Mouse (Mus musculus) layer of hippocampus, adult 9-10 months (tissue): ENCODE results near the gene Stam2.
A peak's percentile ranks its signal among the peaks of the same experiment; 100 is the strongest.

Source experiments
- DNase-seq: peaks from one replicate; pipeline ENCODE4 v3.0.0; 2022; ENCODE audit warnings: low spot score

Gene Stam2

GRCm38 (mm10) chr2:52742256-52743158 lies at the start of gene Stam2:
Stam2 (minus strand) TSS chr2:52742281.
- DNase-seq: peak; percentile 86

- no peak for DNase-seq
Observed at GRCm38 (mm10) chr2:52785106-52785721, 43.1 kb upstream of the Stam2 start.

- no peak for DNase-seq
Observed at GRCm38 (mm10) chr2:52779987-52780386, 37.9 kb upstream of the Stam2 start.

- DNase-seq: no peak
Observed at GRCm38 (mm10) chr2:52779381-52779780, 37.3 kb upstream of the Stam2 start.

- no peak for DNase-seq
Observed at GRCm38 (mm10) chr2:52777839-52778238, 35.8 kb upstream of the Stam2 start.

- no peak for DNase-seq
Observed at GRCm38 (mm10) chr2:52774373-52774772, 32.3 kb upstream of the Stam2 start.

- DNase-seq: no peak
Observed at GRCm38 (mm10) chr2:52772774-52773393, 30.8 kb upstream of the Stam2 start.

- no peak for DNase-seq
Observed at GRCm38 (mm10) chr2:52765130-52765529, 23.0 kb upstream of the Stam2 start.

- no peak for DNase-seq
Observed at GRCm38 (mm10) chr2:52763891-52764290, 21.8 kb upstream of the Stam2 start.

GRCm38 (mm10) chr2:52763040-52763736 lies 21.1 kb upstream of the Stam2 start:
- DNase-seq: peak; percentile 80

- DNase-seq: no peak
Observed at GRCm38 (mm10) chr2:52762529-52762928, 20.4 kb upstream of the Stam2 start.

GRCm38 (mm10) chr2:52758627-52759026 lies 16.5 kb upstream of the Stam2 start:
- DNase-seq: no peak

GRCm38 (mm10) chr2:52756691-52757090 lies 14.6 kb upstream of the Stam2 start:
- DNase-seq: no peak

GRCm38 (mm10) chr2:52753573-52754317 lies 11.7 kb upstream of the Stam2 start:
- no peak for DNase-seq

- DNase-seq: no peak
Observed at GRCm38 (mm10) chr2:52744099-52744498, 2.0 kb upstream of the Stam2 start.

- DNase-seq: no peak
Observed at GRCm38 (mm10) chr2:52741681-52742255, 313 bp downstream of the Stam2 start.

GRCm38 (mm10) chr2:52740596-52740995 lies 1.5 kb downstream of the Stam2 start:
- DNase-seq: no peak

- no peak for DNase-seq
Observed at GRCm38 (mm10) chr2:52734504-52734903, 7.6 kb downstream of the Stam2 start.

GRCm38 (mm10) chr2:52733659-52734058 lies 8.4 kb downstream of the Stam2 start:
- no peak for DNase-seq

- no peak for DNase-seq
Observed at GRCm38 (mm10) chr2:52732611-52733010, 9.5 kb downstream of the Stam2 start.

GRCm38 (mm10) chr2:52732001-52732400 lies 10.1 kb downstream of the Stam2 start:
- DNase-seq: no peak
